Mouse (Mus musculus): ENCODE data around the gene Fam131c.

GRCm38 (mm10) chr4:141433191-141433590 is 65.2 kb downstream of the Fam131c start:
- TF ChIP-seq CTCF (IDR thresholded peaks at IDR 0.05; ENCODE audit: low read depth) (no peak), EP300 (IDR thresholded peaks at IDR 0.05; ENCODE audit: low read depth) (no peak)
